Mouse (Mus musculus) adipocyte (in vitro differentiated cells): ENCODE data around the gene Anpep.

Experiments used
- DNase-seq: peaks from one replicate; pipeline ENCODE4 v3.0.0-alpha.2; 2016; ENCODE audit warnings: low spot score

Anpep gene

GRCm38 (mm10) chr7:79866294-79867000 is 5.6 kb upstream of the Anpep start:
- DNase-seq = no peak

DNA sequence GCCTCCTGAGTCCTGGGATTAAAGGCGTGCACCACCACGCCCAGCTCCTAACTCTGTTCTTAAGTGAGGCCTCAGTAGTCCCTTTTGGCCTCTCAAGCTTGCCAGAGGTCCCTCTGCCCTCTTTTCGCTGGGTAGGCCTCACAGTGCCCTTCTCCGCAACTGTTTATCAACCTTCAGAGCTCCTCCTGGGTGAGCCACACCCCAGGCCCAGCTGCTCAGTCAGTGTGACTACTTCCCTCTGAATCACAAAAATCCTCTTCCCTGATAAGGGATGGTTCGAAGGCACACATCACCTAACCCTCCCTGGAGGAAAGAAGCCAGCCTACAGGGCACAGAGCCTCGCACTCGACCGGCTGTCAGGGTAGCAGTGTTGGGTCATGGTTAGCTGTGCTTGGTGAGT is 935 bp upstream of the Anpep start:
- no peak for DNase-seq

DNA sequence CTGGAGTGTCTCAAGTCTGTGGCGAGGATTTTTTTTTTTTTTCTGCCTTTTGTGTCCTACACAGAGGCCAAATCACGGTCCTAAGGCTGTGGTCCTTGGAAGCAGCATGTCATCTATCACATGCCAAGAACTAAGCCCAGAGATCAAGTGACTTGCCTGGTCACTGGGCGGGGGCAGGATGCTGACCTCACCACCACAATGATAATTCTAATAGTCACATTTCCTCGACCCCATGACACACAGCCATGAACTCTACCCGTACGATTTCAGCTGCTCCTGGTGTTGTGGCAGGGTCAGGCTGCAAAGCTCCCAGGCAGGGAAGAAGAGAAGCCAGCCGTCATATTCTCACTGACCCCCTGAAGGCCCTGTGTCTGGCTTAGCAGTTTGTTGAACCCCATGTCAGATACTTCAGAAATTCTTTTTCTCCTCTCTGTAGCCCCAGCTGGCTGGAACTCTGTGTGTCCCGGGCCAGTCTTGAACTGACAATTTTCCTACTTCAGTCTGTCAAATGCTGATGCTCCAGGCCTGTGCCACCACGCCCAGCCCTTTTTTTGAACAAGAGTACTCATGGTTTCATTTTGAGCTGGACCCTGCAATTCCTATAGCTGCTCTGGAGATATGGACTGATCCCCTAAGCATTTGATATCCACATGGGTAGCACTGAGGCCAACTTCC is 1.8 kb downstream of the Anpep start:
- DNase-seq = no peak

- no peak for DNase-seq
Measured at GRCm38 (mm10) chr7:79858202-79858934, 2.5 kb downstream of the Anpep start.

GRCm38 (mm10) chr7:79856305-79856704 is 4.6 kb downstream of the Anpep start:
- DNase-seq = no peak

DNA sequence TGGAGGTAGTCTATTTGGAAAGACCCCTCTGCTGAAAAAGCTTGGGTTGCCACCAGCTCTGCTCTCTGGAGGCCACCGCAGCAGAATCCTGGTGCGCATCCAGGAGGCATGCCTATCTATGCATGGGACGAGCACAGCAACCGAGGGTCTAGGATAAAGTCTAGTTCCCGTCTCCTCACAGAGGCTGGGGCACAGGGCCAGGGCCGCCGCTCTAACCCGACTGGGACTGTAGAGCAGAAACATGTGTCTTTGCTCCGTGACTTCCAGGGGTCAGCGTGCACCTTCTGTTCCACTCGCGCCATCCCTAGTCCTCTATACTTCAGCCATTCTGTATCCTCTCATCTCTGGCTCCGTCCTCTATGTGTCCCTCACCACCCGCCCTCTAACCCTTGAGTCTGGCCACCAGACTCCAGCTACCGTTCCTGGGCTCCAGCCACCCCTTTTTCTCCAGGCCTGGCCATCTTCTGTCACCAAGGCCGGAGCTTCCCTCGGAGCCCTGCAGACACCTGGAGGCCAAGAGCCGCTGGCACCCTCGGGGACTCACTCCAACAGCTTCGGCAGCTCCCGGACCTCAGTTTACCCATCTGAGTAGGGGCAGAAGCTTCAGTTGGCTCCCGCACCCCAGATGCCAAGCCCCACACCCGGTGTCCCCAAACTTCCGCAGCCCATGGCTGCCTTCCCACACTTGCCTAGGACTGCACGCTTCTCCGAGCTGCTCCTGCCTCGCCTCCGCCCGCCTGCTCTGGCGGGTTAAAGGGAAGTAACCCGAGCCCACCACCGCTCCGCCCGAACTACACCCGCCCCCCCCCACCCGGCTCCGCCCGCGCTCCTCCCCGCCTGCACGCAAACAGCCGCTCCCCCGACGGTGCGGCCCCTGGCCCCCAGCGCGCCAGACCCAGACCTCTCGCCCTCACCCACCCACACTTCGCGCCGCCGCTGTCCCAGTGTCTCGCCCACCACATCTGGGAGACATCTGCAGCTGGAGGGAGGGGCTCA is 13.1 kb downstream of the Anpep start:
- DNase-seq = no peak

- no peak for DNase-seq
Measured at GRCm38 (mm10) chr7:79846342-79846741, 14.5 kb downstream of the Anpep start.

DNA sequence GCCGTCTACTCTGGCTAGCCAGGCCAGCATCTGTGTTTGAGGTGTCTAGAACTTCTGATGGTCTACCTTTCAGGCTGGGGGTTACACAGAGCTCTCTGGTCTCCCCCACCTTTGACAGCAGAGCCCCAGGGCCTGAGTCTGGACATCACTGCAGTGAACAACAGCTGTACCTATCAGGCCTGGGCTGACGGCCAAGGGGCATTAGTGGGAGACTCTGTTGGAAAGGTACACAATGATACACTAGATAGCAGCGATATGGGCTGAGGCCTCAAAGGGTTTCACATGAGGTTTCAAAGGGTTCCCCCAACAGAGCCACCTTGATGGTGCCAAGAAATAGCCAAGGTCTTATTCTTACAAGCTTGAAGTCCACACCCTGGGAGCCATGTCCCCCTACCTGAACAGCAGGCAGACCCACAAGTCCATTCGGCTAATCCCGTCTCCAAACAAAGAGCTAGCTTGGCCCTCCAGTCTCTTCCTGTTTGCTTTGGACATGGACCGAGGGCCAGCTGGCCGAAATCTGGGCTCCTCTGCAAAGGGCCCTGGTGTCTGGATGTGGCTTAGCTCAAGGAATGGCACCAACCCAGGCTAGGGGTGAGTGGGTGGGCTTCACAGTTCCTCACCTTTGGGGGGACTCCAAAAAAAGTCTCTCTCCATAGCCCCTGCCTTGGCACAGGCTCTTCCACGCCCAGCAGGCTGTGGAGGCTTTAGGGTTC is 16.6 kb downstream of the Anpep start:
- no peak for DNase-seq

DNA sequence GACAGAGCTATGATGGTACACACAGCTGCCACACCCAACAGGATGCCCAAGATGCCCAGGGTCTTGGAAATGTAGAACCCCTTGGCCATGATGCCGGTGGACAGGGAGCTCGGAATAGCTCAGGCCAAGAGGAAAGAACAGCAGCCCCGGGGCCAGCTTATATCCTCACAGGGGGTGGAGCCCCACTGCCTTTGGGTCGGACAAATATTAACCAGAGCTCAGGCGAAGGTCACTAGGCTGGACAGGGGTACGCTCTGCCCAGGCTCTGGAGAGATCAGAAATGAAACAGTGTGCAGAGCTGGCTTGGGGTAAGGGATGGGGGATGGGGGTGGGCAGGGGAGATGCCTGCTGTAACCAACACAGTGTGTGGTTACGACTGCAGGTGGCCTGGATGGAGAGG is 18.7 kb downstream of the Anpep start:
- no peak for DNase-seq

DNA sequence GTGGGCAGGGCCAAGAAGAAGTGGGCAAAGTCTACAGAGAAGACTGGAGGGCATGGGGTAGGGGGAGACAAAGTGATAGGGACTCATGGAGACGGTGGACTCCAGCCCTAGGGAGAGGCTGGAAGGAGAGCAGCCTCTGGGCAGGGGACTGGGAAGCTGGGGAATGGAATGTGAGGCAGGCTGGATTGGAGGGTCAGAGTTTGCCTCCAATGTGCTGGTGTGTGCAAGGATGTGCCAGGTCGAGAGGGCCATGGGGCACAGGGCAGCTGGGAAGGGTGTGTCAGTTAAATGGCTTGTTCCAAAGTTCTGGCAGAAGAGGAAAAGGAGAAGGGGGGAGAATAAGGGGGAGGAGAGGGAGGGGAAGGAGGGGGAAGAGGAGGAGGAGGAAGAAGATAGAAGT is 23.6 kb downstream of the Anpep start:
- no peak for DNase-seq

DNA sequence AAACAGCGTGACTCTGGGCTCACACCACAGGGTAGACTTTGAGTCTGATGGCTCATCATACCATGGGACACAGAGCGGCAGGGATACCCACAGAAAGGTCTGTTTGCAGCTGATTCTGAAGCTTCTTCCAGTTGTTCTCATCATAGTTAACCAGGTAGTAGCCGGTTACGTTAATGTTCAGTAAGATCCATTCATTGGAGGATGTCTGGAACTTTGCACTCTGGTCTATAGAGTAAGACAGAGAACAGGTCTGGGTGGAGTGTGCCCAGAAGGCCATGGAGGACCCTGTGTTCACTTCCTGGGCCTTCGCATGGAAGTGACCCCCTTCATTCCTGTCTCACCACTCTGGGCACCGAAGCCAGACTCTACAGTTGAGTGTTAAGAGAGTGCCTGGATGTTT is 25.7 kb downstream of the Anpep start:
- DNase-seq = no peak

- no peak for DNase-seq
Measured at GRCm38 (mm10) chr7:79832980-79833379, 27.9 kb downstream of the Anpep start.

DNA sequence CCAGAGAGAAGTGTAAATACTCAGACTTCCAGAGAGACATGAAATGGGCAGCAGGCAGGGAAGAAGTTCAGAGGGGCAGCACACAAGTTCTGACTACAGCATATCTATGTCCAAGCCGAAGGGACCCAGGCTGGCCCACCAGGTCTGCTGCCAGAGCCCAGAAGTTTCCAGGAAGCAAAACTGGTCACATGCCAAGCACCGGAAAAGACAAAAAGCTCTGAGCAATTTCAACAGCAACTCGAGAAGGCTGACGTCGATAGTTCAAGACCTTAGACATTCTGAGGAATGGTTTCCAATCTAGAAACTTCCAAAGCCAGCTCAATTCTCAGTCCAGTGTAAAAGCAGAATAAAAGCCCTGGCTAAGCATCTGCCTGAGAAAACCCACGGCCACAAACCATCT is 29.3 kb downstream of the Anpep start:
- DNase-seq = peak; percentile 27

- peak; percentile 6 for DNase-seq
Measured at GRCm38 (mm10) chr7:79831145-79831544, 29.7 kb downstream of the Anpep start.

DNA sequence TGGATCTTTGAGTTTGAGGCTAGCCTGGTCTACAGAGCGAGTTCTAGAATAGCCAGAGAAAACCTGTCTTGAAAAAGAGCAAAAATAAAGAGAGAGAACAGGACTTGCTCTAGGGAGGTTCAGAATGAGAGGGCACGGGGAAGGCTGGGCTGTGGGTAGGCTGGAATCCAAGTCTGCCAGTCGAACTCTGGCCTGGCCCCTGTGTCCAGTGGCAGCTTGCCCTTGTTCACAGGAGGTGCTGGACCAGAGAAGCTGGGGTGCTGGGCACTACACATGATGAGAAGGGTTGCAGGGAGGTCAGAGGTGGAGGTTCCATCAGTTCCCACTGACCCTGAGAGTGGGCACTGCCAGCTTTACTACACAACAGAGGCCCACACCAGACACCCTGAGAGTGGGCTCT is 32.5 kb downstream of the Anpep start:
- DNase-seq = peak; percentile 60

DNA sequence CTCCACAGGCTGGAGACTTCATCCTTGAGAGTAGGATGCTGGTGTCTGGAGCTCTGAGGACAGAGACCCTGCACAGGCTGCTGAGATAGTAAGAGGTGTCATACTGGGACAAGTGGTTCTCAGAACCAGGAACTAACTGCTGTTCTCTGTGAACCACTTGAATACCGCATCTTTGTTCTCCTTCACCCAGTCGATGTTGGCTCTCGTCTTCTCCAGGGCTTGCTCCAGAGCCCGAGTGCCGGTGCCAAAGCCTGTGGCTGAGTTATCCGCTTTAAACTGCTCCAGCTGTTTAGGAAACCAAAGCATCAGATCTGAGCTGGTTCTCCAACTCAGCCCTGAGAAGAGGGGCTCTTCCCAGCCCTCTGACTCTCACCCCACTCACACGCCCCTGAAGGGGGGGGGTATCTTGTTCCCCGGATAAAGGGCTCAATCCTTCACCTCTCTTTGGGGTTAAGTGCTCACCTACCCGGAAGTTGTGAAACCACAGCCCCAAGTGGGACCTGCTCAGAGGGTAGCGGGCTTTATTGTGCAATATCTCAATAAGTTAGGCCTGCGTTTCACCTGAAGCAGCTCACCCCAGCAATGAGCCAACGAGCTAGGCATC is 38.7 kb downstream of the Anpep start:
- DNase-seq = peak; percentile 40

GRCm38 (mm10) chr7:79819996-79820395 is 40.9 kb downstream of the Anpep start:
- no peak for DNase-seq

DNA sequence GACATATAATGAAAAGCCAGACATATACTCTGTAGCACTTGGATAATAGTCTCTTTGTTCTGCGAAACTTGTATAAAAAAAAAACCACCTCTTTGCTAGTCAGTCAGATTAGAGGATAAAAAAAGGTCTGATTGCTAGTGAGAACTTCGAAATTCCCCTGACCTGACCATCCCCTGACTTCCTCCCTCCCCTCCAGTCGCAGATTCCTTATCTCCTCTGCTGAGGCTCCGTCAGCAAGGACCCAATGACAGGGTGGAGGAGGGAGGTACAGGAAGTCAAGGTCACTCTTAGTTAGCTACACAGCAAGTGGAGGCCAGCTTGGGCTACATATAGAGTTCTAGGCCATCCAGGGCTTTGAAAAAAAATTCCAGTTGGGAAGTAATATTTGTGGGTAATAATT is 41.3 kb downstream of the Anpep start:
- no peak for DNase-seq

DNA sequence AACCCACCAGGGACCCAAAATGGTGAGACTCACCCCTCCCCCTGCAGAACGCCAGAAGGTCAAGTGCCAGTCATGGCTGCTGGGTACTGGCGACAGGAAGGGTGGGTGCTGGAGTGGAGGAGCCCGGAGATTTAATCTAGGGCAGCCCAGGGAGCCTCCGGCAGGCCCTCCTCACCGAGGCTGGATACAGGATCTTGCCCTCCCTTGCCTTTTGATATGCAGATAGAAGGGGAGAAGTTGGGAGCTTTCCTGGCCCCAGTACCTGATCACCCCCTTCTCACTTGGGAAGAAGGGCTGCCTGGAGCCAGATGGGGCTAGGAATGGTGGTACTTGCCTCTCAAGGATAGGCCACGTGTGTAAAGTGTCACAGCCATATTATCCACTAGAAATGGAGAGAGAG is 42.5 kb downstream of the Anpep start:
- DNase-seq = no peak

DNA sequence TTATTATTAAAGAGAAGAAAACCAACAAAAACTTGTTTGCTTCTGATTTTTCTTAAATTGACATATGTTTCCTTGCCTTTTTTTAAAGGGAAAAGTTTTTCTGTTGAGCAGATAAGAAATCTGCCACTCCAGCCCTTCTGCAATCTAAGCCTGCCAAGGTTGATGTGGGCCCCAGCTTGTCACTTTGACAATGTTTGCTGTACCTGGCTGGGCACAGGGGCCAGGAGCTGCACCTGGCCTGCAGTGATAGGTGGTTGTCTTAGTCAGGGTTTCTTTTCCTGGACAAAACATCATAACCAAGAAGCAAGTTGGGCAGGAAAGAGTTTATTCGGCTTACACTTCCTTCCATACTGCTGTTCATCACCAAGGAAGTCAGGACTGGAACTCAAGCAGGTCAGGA is 47.5 kb downstream of the Anpep start:
- DNase-seq = no peak
